Mouse (Mus musculus): ENCODE measurements around the gene Ano7. TPM values are rescaled to one million over a fixed set of nuclear protein-coding genes. Genes with fewer than 3 reads are reported as not detected.

The Ano7 gene
- polyA plus RNA-seq, 1 experiment, result not detected

GRCm38 (mm10) chr1:93352724-93353123 is 21.0 kb upstream of the Ano7 start:
- no peak for TF ChIP-seq CTCF (IDR thresholded peaks at IDR 0.05; ENCODE audit: control insufficient read depth, insufficient read depth, low read length)
- no peak for TF ChIP-seq POLR2A (IDR thresholded peaks at IDR 0.05; ENCODE audit: borderline replicate concordance, control insufficient read depth, low read depth, low read length)
- no peak overlapping the region for H3K27ac ChIP-seq (ENCODE audit: control insufficient read depth, insufficient read depth, low read depth, low read length, poor library complexity)
- no peaks in the 10 kb centered on the region for H3K4me1 ChIP-seq (ENCODE audit: control insufficient read depth, insufficient read depth, low read length)
- WGBS, result 89% methylated on average over 2 of the region's 2 CpGs
- no peak overlapping the region for H3K4me3 ChIP-seq (replicated peaks; ENCODE audit: control insufficient read depth, low read depth, low read length)

GRCm38 (mm10) chr1:93362661-93363060 is 11.1 kb upstream of the Ano7 start:
- WGBS, result 74% methylated on average over 4 of the region's 4 CpGs
- Histone ChIP-seq H3K4me1 (ENCODE audit: control insufficient read depth, insufficient read depth, low read length) (no peaks in the 10 kb centered on the region), H3K27ac (ENCODE audit: control insufficient read depth, insufficient read depth, low read depth, low read length, poor library complexity) (no peak overlapping the region), H3K4me3 (replicated peaks; ENCODE audit: control insufficient read depth, low read depth, low read length) (no peak overlapping the region)
- no peak for TF ChIP-seq POLR2A (IDR thresholded peaks at IDR 0.05; ENCODE audit: borderline replicate concordance, control insufficient read depth, low read depth, low read length)
- TF ChIP-seq CTCF (IDR thresholded peaks at IDR 0.05; ENCODE audit: control insufficient read depth, insufficient read depth, low read length), result no peak

GRCm38 (mm10) chr1:93365641-93366040 is 8.1 kb upstream of the Ano7 start:
- H3K4me1 ChIP-seq (ENCODE audit: control insufficient read depth, insufficient read depth, low read length), result no peaks in the 10 kb centered on the region
- H3K4me3 ChIP-seq (replicated peaks; ENCODE audit: control insufficient read depth, low read depth, low read length), result no peak overlapping the region
- WGBS, result 51% methylated on average over 6 of the region's 6 CpGs
- TF ChIP-seq CTCF (IDR thresholded peaks at IDR 0.05; ENCODE audit: control insufficient read depth, insufficient read depth, low read length), result no peak
- TF ChIP-seq POLR2A (IDR thresholded peaks at IDR 0.05; ENCODE audit: borderline replicate concordance, control insufficient read depth, low read depth, low read length), result no peak
- H3K27ac ChIP-seq (ENCODE audit: control insufficient read depth, insufficient read depth, low read depth, low read length, poor library complexity), result no peak overlapping the region

DNA sequence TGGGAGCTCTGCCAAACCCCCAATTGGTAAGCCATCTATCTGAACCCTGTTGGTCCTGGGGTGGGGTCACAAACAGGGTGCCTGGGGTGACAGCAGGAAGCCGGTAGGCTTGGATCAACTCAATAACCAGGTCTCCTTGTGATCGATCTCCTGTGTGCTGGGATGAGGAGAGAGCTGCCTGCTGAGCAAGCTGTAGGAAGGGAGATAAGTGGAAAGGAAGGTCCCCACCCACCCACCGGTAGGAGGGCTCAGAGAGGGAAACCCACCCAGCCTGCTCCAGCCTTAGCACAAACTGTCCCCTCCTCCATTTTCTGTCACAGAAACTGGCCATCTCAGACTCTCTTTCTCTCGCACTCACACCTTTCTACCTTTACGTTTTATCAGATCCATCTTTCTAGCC is 3.6 kb downstream of the Ano7 start:
- TF ChIP-seq POLR2A (IDR thresholded peaks at IDR 0.05; ENCODE audit: borderline replicate concordance, control insufficient read depth, low read depth, low read length) (no peak), CTCF (IDR thresholded peaks at IDR 0.05; ENCODE audit: control insufficient read depth, insufficient read depth, low read length) (no peak)
- Histone ChIP-seq H3K27ac (ENCODE audit: control insufficient read depth, insufficient read depth, low read depth, low read length, poor library complexity) (no peak overlapping the region), H3K4me3 (replicated peaks; ENCODE audit: control insufficient read depth, low read depth, low read length) (no peak overlapping the region), H3K4me1 (ENCODE audit: control insufficient read depth, insufficient read depth, low read length) (no peaks in the 10 kb centered on the region)
- WGBS, result 43% methylated on average over 5 of the region's 5 CpGs

GRCm38 (mm10) chr1:93379117-93379516 is 5.4 kb downstream of the Ano7 start:
- WGBS, result 76% methylated on average over 5 of the region's 5 CpGs
- TF ChIP-seq POLR2A (IDR thresholded peaks at IDR 0.05; ENCODE audit: borderline replicate concordance, control insufficient read depth, low read depth, low read length) (no peak), CTCF (IDR thresholded peaks at IDR 0.05; ENCODE audit: control insufficient read depth, insufficient read depth, low read length) (no peak)
- Histone ChIP-seq H3K4me3 (replicated peaks; ENCODE audit: control insufficient read depth, low read depth, low read length) (no peak overlapping the region), H3K27ac (ENCODE audit: control insufficient read depth, insufficient read depth, low read depth, low read length, poor library complexity) (no peak overlapping the region), H3K4me1 (ENCODE audit: control insufficient read depth, insufficient read depth, low read length) (no peaks in the 10 kb centered on the region)

- Histone ChIP-seq H3K4me1 (ENCODE audit: control insufficient read depth, insufficient read depth, low read length) (no peaks in the 10 kb centered on the region), H3K4me3 (replicated peaks; ENCODE audit: control insufficient read depth, low read depth, low read length) (no peak overlapping the region), H3K27ac (ENCODE audit: control insufficient read depth, insufficient read depth, low read depth, low read length, poor library complexity) (no peak overlapping the region)
- WGBS, result 48% methylated on average over 2 of the region's 2 CpGs
- TF ChIP-seq CTCF (IDR thresholded peaks at IDR 0.05; ENCODE audit: control insufficient read depth, insufficient read depth, low read length), result no peak
- no peak for TF ChIP-seq POLR2A (IDR thresholded peaks at IDR 0.05; ENCODE audit: borderline replicate concordance, control insufficient read depth, low read depth, low read length)
These were observed 13.5 kb downstream of the Ano7 start for GRCm38 (mm10) chr1:93387198-93387597.

- peaks cover 2% of the 10 kb centered on the region; the same call in 1 of the 2 replicates for H3K4me1 ChIP-seq (ENCODE audit: control insufficient read depth, insufficient read depth, low read length)
- no peak overlapping the region for H3K4me3 ChIP-seq (replicated peaks; ENCODE audit: control insufficient read depth, low read depth, low read length)
- WGBS, result 61% methylated on average over 2 of the region's 2 CpGs
- H3K27ac ChIP-seq (ENCODE audit: control insufficient read depth, insufficient read depth, low read depth, low read length, poor library complexity), result no peak overlapping the region
- TF ChIP-seq CTCF (IDR thresholded peaks at IDR 0.05; ENCODE audit: control insufficient read depth, insufficient read depth, low read length), result no peak
- no peak for TF ChIP-seq POLR2A (IDR thresholded peaks at IDR 0.05; ENCODE audit: borderline replicate concordance, control insufficient read depth, low read depth, low read length)
These were observed 15.2 kb downstream of the Ano7 start for GRCm38 (mm10) chr1:93388906-93389305.

GRCm38 (mm10) chr1:93401191-93402052 is 27.7 kb downstream of the Ano7 start:
- H3K4me1 ChIP-seq (ENCODE audit: control insufficient read depth, insufficient read depth, low read length), result no peaks in the 10 kb centered on the region
- no peak overlapping the region; the same call in 1 of the 2 replicates for H3K27ac ChIP-seq (ENCODE audit: control insufficient read depth, insufficient read depth, low read depth, low read length, poor library complexity)
- 6% methylated on average over 38 of the region's 38 CpGs for WGBS
- TF ChIP-seq POLR2A (IDR thresholded peaks at IDR 0.05; ENCODE audit: borderline replicate concordance, control insufficient read depth, low read depth, low read length), result no peak; the same call in 1 of the 2 replicates
- TF ChIP-seq CTCF (IDR thresholded peaks at IDR 0.05; ENCODE audit: control insufficient read depth, insufficient read depth, low read length), result no peak
- H3K4me3 ChIP-seq (replicated peaks; ENCODE audit: control insufficient read depth, low read depth, low read length), result peak overlapping the region; percentile 64
